Mouse (Mus musculus): ENCODE measurements around the gene Iqcf3.

Gene Iqcf3

DNA sequence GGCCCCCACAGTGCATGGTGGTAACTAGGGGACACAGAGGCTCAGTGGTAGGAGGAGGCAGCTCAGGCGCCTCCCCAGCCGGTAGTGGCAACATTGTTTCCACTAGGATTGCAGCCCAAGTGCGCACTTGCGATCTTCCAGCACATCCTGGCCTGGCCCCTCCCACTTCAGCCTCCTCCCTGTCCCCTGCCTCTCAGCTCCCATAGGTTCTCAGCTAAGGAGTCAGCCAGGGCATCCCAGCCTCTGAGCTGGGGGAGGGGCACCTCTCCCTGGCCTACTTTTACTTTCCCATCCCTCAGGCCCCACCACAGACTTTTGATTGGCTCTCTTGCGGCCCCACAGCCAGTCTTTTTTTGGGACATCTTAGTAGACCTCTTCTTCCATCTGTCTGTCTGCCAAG lies 89.5 kb downstream of the Iqcf3 start:
- peak in 1 of 2 experiments; percentile 67 for DNase-seq (ENCODE audit: low spot score in 2 of 2)

DNA sequence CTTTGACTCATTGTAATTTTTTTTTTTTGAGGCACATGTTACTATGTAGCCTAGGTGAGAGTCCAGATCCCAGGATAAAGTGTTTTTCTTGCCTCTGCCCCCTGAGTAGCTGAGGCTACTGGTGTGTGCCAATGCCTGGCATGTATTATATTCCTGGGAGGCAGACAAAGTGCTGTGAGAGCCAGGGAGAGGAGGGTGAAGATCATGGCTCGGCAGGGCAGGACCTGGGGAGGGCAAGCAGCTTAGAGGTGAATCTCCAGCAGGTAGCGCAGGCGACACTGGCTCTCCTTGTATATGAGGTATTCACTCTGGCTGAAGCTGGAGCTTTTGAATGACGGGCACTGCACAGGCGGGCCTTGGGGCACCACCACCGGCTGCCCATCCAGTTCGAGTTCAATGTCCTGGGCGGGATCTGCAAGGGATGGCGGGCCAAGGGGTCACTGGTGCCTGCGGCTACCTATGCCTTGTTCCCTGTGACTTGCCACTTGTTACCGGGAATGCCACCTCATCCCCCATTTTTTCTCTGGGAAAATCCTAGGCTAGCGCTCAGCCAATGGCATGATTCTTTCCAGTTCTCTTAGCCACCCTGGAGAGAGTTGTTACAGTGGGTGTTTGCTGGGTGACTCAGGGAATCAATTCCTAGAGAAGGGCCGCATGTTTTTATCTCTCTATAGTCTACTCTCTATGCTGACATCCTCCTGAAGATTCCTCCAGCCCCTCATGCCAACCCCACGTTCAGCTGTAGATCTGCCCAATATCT lies 90.3 kb downstream of the Iqcf3 start:
- no peak for DNase-seq (ENCODE audit: low spot score in 2 of 2)

DNA sequence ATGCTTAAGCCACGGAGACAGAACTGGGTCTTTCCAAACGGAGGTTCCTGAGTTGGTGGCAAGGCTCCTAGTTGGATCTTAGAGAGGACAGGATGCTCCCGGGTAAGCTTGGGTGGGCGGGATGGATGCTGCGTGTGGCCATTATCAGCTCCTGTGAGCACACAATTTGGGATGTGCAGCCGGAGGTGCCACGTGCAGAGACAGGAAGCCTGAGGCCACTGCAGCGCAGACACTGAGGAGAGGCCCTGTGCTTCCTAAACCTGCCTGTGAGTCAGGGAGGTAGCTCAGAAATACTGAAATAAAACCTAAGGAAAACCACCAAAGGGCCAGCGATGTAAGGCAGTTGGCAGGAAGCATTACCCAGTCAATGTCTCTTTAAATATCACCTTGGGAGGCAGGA lies 91.7 kb downstream of the Iqcf3 start:
- DNase-seq (ENCODE audit: low spot score in 2 of 2) = no peak

DNA sequence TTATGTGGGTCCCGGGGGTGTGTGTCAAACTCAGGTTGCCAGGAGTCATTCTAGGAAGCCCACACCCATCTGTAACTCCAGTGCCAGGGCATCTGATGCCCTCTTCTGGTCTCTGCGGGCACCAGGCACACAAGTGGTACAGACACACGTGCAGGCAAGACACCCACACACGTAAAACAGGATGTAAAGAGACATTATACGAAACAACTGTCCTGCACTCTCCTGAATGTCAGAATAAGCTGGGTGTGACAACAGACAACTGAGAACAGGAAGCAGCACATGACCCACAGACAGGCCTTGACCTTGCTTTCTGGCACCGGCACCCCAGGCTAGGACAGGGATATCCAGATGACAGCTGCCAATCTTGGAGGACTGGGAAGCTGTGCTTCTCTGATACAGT lies 92.1 kb downstream of the Iqcf3 start:
- no peak for DNase-seq (ENCODE audit: low spot score in 2 of 2)

DNA sequence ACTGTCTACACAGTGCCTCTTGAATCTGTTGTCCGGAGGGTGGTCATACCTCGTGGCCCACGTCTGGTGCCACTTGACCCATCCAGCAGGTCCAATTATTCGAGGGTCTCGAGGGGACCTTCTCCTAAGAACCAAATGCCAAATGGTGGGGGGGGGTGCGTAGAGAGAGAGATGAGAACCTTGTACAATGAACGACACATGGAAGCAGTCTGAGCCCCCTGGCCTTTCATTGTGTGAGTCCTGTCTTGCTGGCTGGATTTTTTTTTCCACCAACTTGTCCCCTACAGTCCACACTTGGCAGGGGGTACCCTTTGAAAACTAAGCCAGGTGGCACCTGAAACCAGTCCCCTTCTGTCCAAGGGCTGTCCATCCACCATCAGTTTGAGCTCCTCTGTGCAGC lies 93.7 kb downstream of the Iqcf3 start:
- DNase-seq (ENCODE audit: low spot score in 2 of 2) = no peak

DNA sequence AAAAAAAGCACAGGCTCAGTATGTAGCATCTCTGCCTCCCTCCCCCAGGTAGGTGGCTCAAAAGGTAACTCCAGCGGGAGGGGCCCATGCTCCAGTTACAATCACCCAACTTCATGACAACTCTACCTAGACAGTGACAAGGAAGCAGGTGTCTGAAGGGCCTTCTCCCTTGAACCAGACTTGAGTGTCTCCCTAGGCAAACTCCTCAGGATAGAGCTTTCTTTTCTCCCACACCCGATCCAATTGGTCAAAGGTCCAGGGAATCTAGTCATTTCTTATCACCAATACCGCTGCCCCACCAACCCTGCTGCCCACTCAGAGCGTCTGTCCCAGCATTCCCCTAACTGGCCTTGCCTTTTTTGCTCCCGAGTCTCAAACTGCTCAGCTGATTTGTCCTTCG lies 94.7 kb downstream of the Iqcf3 start:
- no peak for DNase-seq (ENCODE audit: low spot score in 2 of 2)

DNA sequence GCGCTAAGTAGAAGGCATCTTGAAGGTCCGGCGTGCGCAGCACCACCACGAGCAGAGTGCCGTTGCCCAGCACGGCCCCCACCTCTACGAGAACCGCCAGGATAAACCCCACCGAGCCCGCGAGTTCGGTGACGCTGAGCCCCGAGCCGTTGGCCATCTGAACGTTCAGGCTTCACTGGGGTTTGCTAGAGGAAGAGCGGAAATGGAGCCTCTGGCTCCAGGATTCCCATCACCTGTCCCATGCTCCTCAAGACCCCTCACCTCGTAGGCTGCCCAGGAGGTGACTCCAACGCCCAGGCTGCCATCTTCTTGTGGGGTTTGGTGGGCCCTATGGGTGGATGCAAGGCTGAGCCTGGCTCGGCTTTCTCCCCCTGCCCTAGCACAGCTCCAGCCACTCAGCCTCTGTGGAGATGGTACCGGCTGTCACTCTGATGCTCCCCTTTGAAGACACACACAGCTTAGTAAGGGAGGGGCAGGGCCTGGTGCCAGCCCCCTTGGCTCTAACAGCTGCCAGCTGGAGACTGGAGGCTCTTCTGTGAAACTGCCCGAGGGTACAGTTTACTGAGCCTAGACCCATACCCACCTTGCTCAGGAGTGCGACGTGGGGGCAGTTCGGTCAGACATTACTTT lies 95.7 kb downstream of the Iqcf3 start, which contains the start of gene Gpr62:
TSS of gene Gpr62 (minus strand) at position 368 of the 630 bp plus-strand sequence.
- no peak for DNase-seq (ENCODE audit: low spot score in 2 of 2)

DNA sequence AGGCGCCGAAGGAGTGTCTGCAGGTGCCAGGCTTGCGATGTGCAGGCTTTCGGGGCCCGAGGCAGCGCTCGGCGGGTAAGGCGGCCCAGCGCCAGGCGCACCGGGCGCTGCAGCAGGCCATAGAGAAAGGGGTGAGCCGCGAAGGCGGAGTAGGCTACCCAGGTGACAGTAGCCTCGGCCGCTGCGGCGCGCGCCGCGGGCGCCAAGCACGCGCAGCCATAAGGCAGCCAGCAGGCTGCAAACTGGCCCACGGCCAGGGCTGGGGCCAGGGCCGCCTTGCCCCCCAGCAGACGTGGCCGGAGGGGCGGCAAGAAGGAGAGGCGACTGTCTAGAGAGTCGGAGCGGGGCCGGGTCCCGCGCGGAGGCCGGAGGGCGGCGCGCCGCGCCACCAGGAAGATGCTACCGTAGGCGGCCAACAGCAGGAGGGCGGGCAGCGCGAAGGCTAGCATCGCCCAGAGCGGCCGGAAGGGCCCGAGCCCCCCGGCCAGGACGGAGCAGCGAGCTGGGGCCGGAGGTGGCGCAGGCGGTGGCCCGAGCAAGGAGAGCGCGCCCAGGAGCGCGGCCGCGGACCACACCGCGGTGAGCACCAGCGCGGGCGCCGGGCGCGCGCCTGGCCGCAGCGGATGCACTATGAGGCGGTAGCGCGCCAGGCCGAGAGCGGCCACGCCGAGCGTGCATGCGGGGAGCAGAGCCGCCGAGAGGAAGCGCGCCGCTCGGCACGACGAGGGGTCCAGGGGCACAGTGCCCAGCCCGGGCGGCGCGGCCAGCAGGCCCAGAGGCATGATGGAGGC lies 96.5 kb downstream of the Iqcf3 start:
- peak in 1 of 2 experiments; percentile 60 for DNase-seq (ENCODE audit: low spot score in 2 of 2)

DNA sequence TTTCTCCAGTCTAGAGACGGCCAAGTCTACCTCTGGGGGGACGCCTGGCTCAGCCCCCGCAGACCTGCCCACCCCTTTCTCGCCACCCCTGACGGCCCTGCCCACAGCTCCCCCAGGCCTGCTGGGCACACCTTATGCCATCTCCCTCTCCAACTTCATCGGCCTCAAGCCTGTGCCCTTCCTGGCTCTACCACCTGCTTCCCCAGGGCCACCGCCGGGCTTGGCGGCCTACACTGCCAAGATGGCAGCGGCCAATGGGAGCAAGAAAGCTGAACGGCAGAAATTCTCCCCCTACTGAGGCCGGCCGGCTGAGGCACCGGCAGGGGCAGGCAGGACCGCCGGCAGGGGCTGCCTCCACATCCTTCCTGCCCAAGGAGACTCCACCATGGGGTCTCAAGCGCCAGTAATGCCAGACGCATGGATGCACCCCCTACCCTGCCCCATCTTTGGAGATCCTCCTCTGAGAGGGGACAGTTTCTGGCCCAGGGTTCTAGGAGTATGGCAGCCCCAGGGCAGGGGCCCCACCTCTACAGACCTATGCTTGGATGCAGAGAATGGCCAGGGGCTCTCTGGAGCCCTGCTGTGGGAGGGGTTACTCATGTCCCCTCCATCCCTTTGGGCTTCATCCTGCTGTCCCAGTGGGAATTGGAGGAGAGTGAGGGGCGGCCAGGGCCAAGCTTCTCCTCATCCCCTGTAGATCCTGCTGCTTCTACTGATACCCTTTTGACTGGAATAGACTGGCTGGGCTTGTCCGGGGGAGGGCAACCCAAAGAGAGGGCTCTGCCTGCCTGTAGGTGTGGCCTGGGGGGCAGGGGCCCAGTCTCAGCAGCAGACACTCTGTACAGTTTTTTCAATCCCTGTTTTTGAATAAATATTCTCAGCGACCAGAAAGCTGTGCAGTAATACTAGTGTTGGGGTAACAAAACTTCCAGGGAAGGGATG lies 98.0 kb downstream of the Iqcf3 start:
- no peak for DNase-seq (ENCODE audit: low spot score in 2 of 2)

DNA sequence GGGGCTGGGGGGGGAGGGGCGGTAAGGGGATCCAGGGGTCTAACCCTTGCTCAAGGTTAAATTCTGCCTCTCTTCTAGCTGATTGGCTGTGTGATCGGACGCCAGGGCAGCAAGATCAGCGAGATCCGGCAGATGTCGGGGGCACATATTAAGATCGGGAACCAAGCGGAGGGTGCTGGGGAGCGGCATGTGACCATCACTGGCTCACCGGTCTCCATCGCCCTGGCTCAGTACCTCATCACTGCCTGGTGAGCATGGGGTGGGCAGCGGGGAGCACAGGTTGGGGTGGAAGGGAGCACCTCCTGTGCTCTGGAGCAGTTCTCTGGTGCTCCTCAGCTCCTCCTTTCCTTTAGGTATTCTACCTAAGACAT lies 99.0 kb downstream of the Iqcf3 start:
- no peak for DNase-seq (ENCODE audit: low spot score in 2 of 2)

DNA sequence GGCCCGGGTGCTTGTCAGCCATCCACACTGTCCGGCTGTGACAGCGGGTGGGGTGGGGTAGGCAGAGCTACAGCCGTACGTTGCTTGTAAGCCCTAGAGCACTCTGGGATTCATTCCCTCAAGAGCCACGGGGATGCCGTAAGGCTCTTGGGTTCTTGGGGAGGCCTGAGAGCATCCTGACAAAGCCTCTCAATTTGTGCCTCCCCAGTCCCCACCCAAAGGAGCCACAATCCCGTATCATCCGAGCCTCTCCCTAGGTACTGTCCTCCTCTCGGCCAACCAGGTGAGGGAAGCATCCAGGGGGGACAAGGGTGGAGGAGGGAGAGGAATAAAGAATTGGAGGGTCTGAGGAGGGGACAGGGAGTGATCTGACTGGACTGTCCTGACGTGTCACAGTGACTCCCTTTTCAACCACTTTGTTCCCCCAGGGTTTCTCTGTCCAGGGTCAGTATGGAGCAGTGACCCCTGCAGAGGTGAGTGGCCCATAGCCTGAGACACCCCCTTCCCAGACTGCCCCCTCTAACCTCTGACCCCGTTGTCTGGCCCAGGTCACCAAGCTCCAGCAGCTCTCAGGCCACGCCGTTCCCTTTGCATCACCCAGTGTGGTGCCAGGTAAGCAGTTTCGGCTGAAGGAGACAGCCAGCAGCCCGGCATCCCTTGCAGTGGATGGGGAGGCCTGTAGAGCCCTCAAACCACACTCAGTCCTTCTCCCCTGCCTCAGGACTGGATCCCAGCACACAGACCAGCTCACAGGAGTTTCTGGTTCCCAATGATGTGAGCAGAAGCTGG lies 99.6 kb downstream of the Iqcf3 start:
- no peak for DNase-seq (ENCODE audit: low spot score in 2 of 2)

DNA sequence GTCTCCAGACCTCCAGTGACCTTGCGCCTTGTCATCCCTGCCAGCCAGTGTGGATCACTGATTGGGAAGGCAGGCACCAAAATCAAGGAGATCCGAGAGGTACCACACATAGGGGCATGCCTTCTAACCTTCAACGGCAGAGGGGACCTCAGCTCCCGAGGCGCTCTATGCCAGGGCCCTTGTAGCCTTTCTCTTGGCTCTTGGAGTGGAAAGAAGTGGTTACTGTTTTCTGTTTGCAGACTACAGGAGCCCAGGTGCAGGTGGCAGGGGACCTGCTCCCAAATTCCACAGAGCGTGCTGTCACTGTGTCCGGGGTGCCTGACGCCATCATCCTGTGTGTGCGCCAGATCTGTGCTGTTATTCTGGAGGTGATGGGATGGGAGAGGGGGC lies 100.4 kb downstream of the Iqcf3 start:
- no peak for DNase-seq (ENCODE audit: low spot score in 2 of 2)

DNA sequence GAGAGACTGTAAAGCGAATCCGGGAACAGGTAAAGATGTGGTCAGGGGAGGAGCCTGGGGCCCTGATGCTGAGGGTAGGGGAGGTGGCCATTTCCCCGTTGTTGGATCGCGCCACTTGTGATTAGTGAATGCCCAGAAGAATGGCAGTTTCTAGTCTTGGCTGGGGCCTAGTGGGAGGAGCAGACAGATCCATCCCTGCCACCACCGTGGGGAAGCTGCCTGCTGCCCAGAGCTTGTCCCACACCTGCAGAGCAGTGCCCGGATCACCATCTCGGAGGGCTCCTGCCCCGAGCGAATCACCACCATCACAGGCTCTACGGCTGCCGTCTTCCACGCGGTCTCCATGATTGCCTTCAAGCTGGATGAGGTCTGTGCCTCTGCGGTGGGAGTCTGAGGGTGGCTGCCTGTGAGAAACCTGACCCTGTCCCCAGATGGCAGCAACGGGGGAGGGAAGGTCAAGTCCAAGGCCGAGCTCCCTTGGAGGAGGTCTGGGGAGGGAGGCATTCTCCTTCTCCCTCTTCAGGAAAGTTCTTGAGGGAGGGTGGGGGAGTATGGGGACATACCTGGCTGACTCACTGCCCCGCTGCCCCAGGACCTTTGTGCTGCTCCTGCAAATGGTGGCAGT lies 100.9 kb downstream of the Iqcf3 start:
- no peak for DNase-seq (ENCODE audit: low spot score in 2 of 2)

DNA sequence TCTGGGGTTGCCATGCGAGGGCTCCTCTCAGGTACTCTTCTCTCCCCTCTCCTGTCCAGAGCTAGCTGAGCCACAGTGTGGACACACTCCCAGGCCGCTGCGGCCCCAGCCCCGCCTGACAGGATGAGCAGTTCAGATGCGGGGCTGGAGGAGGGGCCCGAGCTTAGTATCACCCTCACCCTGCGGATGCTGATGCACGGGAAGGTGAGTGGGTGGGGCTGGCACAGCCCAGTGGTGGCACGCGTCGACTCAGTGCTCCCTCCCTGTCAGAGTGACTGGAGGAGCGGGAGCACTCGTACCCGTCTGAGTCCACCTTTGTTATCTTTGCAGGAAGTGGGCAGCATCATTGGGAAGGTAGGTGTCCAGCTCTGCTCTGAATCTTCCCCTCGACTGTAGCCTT lies 101.5 kb downstream of the Iqcf3 start:
- DNase-seq (ENCODE audit: low spot score in 2 of 2) = no peak

DNA sequence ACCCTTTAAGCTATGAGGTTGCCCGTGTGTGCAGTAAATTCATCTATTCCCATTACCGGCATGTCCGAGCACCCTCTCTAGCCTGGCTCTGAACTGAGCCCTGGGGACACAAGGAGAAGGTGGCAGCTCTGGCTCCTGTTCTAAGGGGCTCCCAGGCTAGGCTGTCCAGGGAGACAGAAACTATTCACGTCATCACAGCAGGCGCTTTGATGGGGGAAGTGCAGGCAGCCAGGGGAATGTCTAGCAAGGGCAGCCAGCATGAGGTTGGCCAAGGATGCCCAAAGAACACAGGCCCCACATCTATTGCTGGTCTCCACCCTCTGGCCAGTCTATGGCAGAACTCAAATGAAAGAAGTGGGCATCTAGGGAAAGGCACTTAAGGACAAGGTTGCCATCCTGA lies 103.5 kb downstream of the Iqcf3 start:
- DNase-seq (ENCODE audit: low spot score in 2 of 2) = no peak

DNA sequence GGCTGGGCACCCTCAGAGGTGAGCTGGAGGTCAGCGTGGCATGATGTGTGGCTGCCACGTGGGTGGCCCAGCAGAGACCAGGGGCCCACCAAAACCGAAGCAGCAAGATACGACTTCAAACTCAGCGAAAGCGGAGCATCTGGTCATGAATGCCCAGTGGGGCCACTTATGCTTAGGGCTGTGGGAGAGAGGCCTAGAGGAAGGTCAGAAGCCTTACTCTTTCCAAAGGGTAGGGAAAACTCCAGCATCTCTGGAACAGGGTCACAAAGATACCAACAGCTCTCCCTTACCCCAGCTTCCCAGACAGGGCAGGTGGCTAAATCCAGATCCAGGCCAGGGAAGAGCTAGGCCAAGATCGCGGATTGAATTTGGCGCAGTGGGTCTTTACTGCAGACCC lies 104.3 kb downstream of the Iqcf3 start:
- no peak for DNase-seq (ENCODE audit: low spot score in 2 of 2)

DNA sequence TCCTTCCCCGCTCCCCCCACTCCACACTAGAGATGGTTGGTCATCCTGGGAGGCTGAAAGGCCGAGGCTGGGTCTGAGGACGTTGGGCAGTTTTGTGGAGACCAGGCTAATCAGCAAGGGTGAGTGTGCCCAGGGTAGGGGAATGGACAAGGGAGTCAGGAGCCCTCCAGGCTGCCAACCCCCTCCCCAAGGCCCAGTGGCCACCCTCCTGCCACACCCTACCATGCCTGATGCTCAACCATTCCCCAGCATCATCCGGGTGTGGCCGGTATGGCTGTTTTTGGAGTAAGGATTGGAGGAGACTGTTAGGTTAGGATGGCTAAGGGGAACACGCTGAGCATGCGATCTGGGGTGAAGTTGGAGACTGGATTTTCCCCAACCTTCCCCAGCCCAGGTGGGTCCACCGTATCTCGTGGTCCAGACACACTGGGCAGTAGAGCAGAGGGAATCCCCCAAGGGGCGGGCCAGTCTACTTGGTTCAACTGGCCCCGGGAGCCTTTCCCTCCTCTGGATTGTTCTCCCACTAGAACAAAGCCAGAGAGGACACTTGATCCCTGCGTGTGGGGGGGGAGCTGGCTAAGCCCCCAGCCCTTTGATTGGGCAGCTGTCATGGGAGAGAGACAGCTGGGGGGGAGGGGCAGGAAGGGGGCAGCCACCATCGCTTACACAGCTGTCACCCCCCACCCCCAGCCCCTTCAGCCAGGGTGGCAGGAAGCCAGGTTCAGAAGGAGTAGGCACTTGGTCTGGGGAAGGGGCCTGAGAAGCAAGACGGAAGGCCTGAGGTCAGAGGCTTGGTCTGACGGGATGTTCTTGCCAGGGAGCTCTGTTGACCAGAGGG lies 104.9 kb downstream of the Iqcf3 start:
- no peak for DNase-seq (ENCODE audit: low spot score in 2 of 2)

DNA sequence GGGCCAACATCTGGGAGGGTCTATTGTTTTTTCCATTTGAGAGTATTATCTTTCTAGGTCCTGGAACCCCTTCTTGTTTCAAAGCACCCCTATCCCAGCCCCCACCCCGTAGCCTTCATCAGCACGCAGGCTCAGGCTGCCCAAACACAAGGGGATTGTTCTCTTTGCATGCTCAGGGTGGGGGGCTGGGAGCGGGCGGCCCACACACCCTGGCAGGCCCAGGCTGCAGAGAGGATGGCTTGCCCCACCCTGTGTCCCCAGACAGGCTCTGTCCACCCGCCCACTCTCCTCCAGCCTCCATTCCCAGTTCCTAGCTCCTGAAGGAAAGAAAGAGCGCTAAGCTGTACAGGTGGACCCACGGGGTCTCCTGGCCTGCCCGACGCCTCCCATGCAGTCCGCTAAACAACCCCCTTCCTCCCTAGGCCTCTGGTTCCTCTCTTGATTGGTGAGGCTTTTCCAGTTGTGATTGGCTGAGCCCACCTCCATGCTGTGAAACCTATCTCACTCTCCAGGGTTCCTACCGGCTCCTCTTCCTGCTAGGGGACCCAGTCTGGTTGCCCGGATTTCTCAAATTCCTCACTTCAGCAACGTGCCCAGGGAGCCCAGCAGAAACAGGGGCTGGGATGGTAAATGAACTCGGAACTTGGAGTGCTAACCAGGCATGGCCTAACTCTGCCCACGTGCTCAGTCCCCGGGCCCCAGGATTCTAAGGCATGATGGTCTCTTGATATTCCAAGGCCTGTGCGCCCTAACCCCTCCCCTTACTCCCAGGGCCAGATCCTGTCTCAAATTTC lies 106.3 kb downstream of the Iqcf3 start:
- no peak for DNase-seq (ENCODE audit: low spot score in 2 of 2)

All from urinary bladder, postnatal 4 days (tissue).